Mouse (Mus musculus) midbrain, embryonic 15.5 days (tissue): ENCODE data around the gene Rbm24. TPM values are rescaled to one million over a fixed set of nuclear protein-coding genes. Genes with fewer than 3 reads are reported as not detected.

Experiments used
- polyA plus RNA-seq: library from polyadenylated mRNA; unstranded; fragments of >200 nt; fragmentation: Nextera tagmentation; extraction: Ambion mirVana; gene quantifications from 2 replicates; pipeline ENCODE4 v1.2.1, GENCODE M21; 2015

The Rbm24 gene
- polyA plus RNA-seq, 1 experiment from 2014 or later, result 4.2 TPM

Other genes with a start within 250 kb of the Rbm24 start
- not detected in 2 replicates for gene Stmnd1, start 144.7 kb upstream of the Rbm24 start, polyA plus RNA-seq
- 9.8 and 12.4 TPM in 2 replicates for gene Cap2, start 83.4 kb downstream of the Rbm24 start, polyA plus RNA-seq